Mouse (Mus musculus): ENCODE measurements around the gene Esd.

The Esd gene

DNA sequence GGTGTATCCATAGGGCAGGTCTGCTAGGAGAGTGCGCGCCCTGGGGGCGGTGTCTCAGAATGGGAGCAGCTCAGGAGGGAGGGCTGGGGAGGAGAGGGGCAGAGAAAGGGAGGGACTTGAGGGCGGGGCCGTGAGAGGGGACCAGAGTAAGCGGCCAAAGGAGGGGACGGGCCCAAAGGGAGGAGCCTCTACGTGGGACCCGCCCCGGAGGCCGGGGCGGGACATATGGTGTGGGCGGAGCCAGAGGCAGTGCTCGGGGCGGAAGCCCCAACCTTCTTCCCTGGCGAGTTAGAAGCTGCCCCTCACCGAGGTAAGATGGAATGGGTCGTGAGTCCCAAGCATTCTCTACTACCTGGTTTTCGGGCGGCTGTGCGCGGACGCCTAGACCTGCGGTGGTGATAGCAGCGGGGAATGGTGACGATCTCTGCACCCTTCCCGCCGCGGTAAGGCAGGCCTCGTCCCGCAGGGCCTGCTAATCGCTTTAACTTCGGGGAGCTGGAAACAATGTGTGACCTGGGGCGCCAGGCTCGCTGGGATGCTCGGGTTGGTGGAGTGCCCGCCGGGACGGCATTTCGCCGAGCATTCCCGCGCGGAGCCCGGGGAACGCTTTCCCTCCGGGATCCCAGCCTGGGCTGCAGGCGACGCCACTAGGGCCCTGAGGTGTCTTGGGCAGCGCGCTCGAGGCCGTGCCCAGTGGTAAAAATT is at the start of gene Esd:
Esd (plus strand) TSS at position 219 of the 705 bp plus-strand sequence.
- peak; percentile 82 to 85 for DNase-seq (ENCODE audit: low spot score in 2 of 2)

- DNase-seq (ENCODE audit: low spot score in 2 of 2), result no peak
Measured at GRCm38 (mm10) chr14:74684298-74684978, 47.7 kb upstream of the Esd start.

GRCm38 (mm10) chr14:74691963-74692362 is 40.1 kb upstream of the Esd start:
- DNase-seq (ENCODE audit: low spot score in 2 of 2), result no peak

GRCm38 (mm10) chr14:74696766-74697165 is 35.3 kb upstream of the Esd start:
- DNase-seq (ENCODE audit: low spot score in 2 of 2), result no peak

DNA sequence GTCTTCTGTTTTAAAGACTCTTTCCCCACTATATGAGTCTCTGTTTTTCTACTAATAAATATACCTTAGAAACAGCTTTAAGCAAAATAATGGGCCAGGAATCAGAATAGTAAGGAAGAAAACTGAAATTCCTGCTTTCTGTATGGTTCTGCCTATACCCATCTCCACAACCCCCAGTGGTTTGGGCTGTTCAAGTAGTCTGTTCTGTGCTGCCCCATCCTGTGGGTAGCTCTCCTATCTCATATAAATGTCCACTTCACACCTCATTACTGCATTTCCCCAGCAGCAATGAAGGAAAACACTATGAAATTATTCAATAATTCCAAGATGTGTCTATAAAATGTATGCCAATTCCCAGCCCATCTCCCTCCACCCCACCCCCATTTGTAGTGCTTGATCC is 34.7 kb upstream of the Esd start:
- DNase-seq (ENCODE audit: low spot score in 2 of 2), result no peak

DNA sequence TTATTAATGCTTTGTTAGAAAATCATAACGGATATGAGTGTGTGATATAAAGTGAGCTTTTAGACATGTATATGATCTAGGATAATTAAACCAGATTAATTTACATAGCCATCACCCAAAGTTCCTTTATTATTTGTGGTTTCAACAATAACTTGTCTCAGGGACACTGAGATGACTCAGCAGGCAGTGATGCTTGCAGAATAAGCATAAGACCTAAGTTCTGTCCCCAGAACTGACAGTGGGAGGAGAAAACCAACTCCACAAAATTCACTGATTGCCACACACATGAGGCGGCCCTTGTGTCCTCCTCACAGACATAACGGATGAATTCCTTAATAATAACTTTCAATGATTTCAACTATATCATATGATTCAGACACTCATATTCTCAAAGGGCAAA is 32.9 kb upstream of the Esd start:
- DNase-seq (ENCODE audit: low spot score in 2 of 2), result no peak

DNA sequence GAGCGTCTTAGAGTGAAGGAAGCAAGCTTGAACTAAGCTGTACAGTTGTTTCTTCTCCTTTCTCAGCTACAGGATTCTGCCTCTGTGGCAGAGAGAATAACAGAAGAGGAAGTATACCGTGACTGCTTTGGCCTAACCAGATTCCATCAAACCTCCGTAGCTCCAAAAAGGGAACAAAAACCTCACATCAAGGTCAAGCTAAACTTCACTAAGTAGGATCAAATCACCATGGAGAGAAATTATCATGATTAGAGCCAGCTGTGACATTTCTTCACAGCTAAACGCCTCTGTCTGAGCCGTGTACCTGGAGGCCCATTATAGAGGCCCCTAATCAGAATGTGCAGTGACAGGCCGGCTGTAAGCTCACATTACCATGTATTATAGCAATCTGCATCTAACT is 28.2 kb upstream of the Esd start:
- DNase-seq (ENCODE audit: low spot score in 2 of 2), result no peak

DNA sequence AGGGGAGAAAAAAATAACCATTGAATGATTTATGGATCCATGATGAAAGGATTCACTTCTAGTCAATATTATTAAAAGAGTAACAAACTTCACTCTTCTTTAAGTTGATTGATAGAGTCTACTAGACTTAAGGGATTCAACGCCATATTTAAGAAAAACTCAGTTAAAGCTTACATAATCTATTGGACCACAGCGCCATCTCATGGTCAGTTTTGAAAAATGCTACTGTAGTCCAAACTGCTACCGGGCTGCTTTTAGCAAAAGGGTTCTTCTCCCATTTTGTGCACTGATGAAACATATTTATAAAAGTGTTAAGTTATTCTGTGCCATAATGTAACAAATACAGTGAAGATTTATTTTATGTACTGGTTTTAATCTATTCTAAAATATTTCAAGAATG is 23.0 kb upstream of the Esd start:
- DNase-seq (ENCODE audit: low spot score in 2 of 2), result peak; percentile 11 to 15

DNA sequence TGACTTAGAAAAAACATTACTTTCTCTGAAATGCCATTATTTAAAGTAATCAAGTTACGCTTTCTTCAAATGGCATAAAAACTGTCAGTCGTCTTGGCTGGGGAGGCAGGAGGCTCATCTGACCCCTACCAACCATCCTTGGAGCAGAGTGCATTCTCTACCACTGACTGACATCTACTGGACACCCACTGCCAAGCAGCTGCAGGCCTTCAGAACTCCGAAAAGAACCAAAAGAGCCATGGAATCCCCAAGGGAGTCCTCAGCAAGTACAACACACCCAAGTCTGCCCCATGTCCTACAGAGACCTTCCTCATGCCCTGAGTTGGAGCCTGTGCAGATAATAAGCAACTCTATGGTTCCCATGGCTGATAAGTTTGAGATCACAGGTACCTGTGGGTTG is 8.6 kb upstream of the Esd start:
- DNase-seq (ENCODE audit: low spot score in 2 of 2), result no peak

- DNase-seq (ENCODE audit: low spot score in 2 of 2), result no peak
Measured at GRCm38 (mm10) chr14:74731221-74732078, 647 bp upstream of the Esd start.

DNA sequence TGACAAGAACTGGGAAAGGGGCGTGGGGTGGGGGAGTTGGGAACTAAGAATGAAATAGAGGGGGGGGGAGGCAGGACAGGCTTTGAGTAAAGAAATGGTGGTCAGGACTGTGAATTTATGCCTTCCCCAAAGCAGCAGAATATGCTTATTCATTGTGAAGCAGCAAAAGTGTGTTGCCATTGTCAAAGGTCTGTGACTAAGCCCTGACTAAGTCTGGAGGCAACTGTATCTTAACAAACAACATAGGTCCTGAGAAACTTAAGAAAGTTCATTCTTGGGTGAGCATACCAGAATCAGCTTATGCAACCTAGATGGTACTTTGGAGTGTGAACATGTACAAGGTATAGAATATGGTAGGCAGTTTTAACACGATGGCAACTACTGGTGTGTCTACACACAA is 1.3 kb downstream of the Esd start:
- no peak for DNase-seq (ENCODE audit: low spot score in 2 of 2)

DNA sequence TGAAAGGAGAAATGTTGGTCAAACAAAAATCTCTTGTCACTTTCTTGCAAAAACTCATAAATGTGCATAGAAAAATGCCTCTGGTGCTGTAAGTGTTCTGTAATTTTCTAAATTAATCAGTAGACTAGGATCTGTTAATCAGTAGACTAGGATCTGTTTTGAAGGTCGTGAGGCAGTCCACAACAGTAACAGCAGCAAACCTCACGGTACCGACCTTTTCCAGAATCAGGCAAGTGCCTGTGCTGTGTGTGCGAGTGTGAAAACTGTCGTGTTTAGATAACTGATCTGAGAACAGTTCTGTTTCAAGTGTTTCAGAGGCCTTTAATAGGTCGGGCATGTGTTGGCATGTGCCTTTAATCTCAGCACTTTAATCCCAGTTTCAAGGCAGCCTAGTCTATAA is 3.4 kb downstream of the Esd start:
- no peak for DNase-seq (ENCODE audit: low spot score in 2 of 2)

DNA sequence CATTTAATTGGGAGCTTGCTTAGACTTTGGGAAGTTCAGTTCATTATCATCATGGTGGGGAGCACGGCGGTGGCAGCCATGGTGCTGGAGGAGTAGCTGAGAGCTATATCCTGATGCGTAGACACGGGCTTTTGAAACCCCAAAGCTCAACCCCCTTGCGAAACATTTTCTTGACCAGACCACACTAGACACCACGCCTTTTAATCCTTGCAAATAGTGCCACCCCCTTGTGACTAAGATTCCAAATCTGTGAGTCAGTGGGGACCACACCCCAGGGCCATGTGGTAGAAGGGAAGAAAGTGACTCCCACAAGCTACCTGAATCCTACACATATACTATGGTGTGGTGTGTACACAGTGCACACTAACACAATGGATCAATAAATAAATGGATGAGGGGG is 4.8 kb downstream of the Esd start:
- DNase-seq (ENCODE audit: low spot score in 2 of 2), result no peak

DNA sequence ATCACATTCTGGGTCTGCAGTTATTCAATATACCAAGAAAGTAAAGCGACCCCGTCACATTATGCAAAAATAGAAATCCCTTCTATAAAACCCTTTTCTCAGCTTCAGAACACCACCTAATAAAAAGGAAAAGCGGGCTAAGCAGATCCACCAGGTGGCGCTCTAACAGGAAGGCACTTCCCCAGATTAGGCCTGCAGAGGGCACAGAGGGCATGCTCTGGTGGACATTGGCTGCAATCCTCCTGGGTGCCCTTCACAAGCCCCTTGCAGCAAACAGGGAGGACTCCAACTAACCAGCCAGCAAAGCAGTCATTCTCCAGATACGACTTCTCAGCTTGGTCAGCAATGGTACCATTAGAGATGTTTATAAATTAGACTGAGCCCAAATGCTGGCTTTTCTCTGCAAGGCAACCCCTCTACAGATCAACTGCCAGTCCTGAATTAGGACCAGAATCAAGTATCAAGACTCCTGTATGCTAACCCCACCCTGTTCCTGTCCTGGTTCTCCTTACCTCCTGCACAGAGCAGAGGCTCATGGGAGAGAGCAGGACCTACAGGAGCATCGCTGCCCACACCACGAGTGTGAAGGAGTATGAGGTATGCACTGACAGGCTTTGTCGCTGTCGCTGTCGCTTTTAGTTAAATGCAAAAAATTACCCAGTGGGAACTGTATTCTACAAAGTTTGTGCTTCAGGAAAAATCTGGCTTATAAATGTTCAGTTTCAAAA is 32.3 kb downstream of the Esd start:
- DNase-seq (ENCODE audit: low spot score in 2 of 2), result peak; percentile 23 to 24

DNA sequence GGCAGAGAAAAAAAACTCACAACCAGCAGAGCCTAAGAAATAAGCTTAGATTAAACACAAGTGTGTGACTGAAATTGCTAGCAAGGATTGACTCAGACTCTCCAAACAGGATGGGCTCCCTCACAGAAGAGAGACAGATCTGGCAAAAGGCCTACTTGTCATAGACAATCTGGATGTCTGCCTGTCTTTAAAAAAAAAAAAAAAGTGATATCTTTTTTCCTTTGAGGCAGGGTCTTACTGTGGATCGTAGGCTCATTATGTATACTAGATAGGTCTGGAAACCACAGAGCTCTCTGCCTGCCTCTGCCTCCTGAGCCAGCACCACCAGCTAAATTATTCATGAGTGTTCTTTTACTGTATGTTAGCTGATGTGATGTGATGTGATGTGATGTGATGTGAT is 35.8 kb downstream of the Esd start:
- DNase-seq (ENCODE audit: low spot score in 2 of 2), result no peak

DNA sequence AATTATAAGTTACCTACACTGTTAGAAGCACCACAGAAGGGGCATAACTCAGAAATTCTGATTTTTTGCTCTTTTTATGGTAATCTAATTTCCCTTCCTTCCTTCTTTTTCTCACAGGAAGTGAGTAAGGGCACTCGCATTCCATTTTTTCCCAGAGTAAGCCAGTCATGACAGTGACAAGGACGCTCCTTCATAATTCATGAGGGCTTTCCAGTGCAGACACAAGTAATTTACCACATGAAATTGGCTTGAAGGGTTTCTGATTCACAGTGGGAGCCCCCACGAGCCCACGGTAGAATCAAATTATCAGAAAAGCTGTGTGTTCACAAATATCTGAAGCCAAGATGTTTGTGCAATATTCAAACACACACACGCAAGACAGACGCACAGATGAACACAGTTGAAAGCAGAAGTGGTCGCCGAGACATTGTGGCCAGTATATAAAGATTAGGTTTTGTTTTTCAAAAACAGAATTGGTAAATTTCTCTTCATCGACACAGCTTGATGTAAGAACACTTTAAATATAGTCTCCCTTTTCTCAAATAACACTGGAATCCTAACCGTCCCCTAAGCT is 42.0 kb downstream of the Esd start:
- no peak for DNase-seq (ENCODE audit: low spot score in 2 of 2)

DNA sequence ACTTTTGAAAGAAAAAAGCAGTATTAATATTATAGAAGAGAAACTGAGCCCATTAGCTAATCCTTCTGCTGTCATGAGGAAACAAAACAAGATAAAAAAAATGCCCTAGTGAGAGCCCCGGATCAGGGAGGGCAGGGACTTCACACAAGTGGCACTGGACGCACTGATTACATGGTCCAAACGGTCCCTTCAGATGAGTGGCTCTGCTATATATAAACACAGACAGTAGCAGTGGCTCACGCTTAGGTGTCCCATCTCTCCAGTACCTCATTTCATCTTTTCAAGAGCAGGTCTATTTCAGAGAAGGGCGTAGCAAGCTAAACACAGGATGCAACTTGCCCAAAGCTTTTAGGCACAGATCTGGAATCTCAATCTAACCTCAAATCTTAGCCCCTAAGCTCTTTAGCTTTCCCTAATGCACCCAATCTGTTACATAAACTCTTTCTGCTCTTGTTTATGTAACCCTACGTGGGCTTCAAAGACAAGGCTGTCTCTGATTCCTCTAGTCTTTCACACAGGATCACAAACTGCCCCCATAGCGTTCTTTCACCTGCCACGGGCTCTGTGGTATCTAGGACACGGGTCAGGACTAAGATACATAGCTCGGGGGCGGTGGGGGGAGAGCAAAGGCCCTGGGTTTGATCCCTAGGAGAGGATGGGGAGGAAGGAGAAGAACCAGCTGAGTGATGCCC is 52.3 kb downstream of the Esd start:
- DNase-seq (ENCODE audit: low spot score in 2 of 2), result no peak

GRCm38 (mm10) chr14:74787717-74788116 is 55.6 kb downstream of the Esd start:
- no peak for DNase-seq (ENCODE audit: low spot score in 2 of 2)

- DNase-seq (ENCODE audit: low spot score in 2 of 2), result no peak
Measured at GRCm38 (mm10) chr14:74788766-74789165, 56.7 kb downstream of the Esd start.

DNA sequence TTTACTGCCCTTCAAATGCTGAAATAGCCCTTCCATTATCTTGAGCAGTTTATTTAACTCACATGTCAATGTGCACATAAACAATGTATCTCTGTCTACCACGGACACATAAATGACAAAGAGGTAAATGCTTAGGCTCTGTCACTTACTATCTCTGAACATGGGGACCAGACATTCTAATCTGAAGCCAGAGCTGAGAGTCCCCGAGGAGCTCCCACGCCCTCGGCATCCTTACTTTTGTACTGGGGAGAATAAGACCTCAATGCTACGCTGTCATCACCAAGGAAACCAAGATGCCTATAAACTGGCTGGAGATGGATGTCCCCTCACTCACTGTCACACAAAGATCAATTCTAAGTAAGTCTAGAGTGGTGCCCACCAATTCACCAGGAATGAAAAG is 58.4 kb downstream of the Esd start:
- DNase-seq (ENCODE audit: low spot score in 2 of 2), result no peak

DNA sequence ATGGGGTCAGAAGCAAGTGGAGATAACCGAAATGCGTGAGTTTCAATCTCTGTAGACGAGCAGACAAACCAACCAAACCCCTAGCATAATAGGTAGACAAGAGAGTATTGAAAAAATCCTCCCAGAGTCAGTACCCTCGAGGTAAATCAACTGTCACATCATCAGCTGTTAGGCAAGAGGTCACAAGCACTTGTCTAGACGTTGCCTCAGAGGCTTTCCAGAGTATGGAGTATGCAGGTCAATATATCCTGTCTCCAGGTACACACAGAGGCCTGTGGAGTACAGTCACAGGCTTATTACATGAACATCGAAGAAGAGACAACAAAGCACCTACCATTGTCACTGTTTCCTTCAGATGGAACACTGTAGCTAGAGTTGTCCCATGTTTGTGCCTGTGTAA is 60.7 kb downstream of the Esd start:
- DNase-seq (ENCODE audit: low spot score in 2 of 2), result no peak
